Mouse (Mus musculus): ENCODE results near the gene Gm48552. TPM values are rescaled to one million over a fixed set of nuclear protein-coding genes. Genes with fewer than 3 reads are reported as not detected.

Gm48552 gene
- polyA plus RNA-seq, 1 experiment from 2014 or later = 1.5 TPM

DNA sequence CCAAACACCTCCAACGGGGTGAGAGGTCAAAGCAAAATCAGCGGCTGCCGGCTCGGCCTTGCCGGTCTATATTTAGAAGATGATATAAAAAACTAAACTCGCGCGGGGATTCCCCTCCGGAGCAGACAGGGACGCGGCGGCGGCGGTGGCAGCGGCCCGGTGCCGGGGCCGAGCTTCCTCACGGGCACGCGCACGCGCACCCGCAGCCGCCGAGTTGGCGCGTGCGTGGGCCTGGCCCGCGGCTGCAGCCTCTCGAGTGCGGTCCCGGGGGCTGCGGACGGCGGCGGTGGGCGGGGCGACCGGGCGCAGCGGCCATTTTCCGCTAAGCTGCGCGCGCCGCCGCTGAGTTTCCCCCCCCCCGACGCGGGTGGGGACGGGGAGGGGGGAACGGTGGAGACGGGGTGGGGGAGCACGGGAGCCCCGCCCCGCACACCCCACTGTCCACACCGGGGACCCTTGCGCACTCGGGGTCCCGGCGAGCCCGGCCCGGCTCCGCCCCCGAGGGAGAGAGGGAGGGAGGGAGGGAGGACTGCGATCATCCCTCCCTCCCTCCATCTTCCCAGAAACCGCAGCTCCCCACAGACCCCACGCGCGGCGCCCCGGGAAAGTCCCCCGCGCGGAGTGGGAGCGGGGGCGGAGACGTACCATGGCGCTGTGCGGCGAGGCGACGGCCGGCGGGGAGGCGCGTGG is 41.5 kb downstream of the Gm48552 start:
- Histone ChIP-seq H3K27me3 (ENCODE audit: low read depth, poor library complexity, severe bottlenecking) (peaks cover 85% of the 10 kb centered on the region), H3K4me1 (peaks cover 65% of the 10 kb centered on the region), H3K36me3 (no peaks in the 10 kb centered on the region)

DNA sequence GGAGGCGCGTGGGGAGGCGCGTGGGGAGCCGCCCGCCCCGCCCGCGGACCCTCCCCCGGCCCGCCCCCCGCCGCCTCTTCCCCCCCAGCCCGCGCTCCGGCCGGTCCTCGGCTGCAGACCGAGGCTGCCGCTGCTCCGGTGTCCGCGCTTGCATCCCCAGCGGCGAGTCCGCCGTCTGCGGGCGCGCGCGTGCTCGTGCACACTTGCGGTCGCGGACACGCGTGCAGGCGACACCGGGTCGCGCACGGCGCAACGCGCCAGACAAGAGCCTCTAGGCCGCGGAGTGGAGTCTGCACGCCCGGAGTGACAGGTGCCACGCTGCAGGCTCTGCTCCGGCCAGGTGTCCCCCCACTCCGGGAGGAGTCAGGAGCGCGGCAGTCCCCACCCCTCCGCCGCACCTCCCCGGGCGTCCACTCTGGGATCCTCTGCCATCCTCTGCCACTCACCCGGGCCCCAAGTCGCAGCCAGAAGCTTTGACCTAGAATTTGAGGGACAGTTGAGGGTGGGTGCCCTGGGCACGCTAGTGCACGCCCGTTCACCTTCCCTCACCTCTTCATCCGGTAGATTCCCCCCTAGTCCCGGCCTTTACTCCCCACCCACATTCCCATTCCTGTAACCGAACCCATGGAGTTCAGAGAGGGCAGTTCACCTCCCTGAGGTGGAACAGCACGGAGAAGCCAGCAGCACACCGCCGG is 42.2 kb downstream of the Gm48552 start:
- WGBS = 3% methylated on average over 64 of the region's 70 CpGs
- DNase-seq (ENCODE audit: low spot score) = peak; percentile 59
- H3K9me3 ChIP-seq (replicated peaks) = no peaks in the 10 kb centered on the region
- H3K4me1 ChIP-seq = peaks cover 58% of the 10 kb centered on the region
- H3K36me3 ChIP-seq = no peaks in the 10 kb centered on the region
- H3K27me3 ChIP-seq (ENCODE audit: low read depth, poor library complexity, severe bottlenecking) = peaks cover 84% of the 10 kb centered on the region
- peak overlapping the region; percentile 85 for H3K4me3 ChIP-seq
- H3K27ac ChIP-seq = peak overlapping the region; percentile 93

More for the DNA sequence above, 41.5 kb downstream of the Gm48552 start:
- H3K9me3 ChIP-seq (replicated peaks) = no peaks in the 10 kb centered on the region
- H3K4me3 ChIP-seq = peak overlapping the region; percentile 85
- peak overlapping the region; percentile 93 for H3K27ac ChIP-seq
- DNase-seq (ENCODE audit: low spot score) = peak; percentile 85
- under 1% methylated on average over 66 of the region's 89 CpGs for WGBS

DNA sequence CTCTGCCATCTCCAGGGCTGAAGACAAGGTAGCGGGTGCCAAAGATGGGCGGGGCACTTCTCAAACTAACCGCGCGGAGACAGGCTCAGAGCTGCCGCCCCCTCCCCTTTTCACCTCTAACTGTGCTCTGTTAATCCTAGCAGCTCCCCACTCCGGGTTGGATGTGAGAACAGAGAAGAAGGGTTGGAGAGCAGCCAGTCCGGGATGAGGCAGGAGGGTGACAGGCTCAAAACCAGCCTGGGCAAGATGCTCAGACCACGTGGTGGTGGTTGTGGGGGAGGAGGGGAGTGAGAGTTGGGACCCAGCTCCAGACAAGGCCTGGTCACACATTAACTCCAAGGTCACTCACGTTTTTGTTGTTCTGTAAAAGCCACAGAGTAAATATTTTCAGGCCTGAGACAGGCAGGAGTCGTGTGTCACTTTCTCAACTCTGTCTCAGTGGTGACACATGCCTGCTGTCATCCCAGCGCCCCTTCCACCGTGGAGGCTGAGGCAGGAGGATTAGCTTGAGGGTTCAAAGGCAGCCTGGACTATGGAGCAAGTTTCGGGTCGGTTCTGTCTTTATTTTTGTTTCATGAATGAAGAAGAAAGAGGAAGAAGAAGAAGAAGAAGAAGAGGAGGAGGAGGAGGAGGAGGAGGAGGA is 42.8 kb downstream of the Gm48552 start:
- DNase-seq (ENCODE audit: low spot score) = no peak
- Histone ChIP-seq H3K4me1 (peaks cover 52% of the 10 kb centered on the region), H3K27me3 (ENCODE audit: low read depth, poor library complexity, severe bottlenecking) (peaks cover 78% of the 10 kb centered on the region), H3K9me3 (replicated peaks) (no peaks in the 10 kb centered on the region), H3K4me3 (peak overlapping the region; percentile 85), H3K27ac (peak overlapping the region; percentile 93; the same call in 1 of the 2 replicates), H3K36me3 (no peaks in the 10 kb centered on the region)
- 15% methylated on average over 15 of the region's 15 CpGs for WGBS

DNA sequence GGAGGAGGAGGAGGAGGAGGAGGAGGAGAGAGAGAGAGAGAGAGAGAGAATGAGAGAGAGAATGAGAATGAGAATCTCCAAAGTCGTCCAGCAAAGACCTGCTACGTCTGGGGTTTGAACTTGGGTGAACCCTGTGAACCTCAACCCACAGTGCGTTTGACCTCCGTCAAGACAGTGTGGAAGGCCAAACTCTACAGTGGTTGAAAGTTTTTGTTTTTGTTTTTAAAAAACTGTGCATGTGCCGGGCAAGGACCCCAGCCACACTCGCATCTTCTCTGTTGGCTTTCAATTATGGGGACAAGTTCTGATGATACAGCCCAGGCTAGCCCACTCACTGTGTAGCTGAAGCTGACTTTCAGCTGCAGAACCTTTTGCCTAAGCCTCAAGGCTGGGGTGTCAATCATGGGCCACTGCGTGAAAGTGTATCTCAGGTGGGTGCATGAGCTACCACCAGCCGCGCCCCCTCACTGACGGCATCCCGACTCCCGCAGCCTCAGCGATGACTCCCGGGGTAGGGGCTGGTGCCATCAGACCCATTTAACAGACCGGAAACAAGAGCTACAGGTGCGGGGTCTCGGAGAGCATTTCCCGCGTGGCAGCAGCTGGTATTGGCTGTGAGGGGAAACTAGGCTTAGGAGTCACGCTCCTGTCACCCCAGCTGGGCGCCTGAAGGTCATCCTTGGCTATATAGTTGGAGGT is 43.5 kb downstream of the Gm48552 start:
- WGBS = 66% methylated on average over 21 of the region's 21 CpGs
- Histone ChIP-seq H3K36me3 (no peaks in the 10 kb centered on the region), H3K4me1 (peaks cover 45% of the 10 kb centered on the region), H3K27ac (no peak overlapping the region), H3K4me3 (peak overlapping the region; percentile 29), H3K9me3 (replicated peaks) (no peaks in the 10 kb centered on the region), H3K27me3 (ENCODE audit: low read depth, poor library complexity, severe bottlenecking) (peaks cover 71% of the 10 kb centered on the region)
- DNase-seq (ENCODE audit: low spot score) = peak; percentile 45

DNA sequence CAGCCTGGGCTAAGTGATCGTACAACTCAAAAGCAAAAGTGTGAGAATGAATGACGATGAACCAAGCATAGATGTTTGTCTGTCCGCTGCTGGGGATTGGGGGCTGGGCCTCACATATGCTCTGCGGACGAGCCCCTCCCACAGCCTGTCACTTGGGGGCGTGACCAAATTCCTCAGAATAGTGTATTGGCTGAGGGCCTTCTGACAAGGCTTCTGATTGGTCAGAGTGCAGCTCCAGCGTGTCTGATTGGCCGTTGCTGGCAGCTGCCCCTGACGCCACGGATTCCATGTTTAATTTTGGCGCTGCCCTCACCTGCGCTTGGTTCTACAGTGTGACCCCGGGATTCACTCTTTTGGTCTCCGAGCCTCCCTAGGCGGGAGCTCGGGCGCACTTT is 44.1 kb downstream of the Gm48552 start:
- DNase-seq (ENCODE audit: low spot score) = peak; percentile 79
- H3K27ac ChIP-seq = peak overlapping the region; percentile 42; the same call in 1 of the 2 replicates
- H3K36me3 ChIP-seq = no peaks in the 10 kb centered on the region
- peaks cover 66% of the 10 kb centered on the region for H3K27me3 ChIP-seq (ENCODE audit: low read depth, poor library complexity, severe bottlenecking)
- H3K9me3 ChIP-seq (replicated peaks) = no peaks in the 10 kb centered on the region
- 5% methylated on average over 17 of the region's 17 CpGs for WGBS
- H3K4me1 ChIP-seq = peaks cover 44% of the 10 kb centered on the region
- peak overlapping the region; percentile 29 for H3K4me3 ChIP-seq

DNA sequence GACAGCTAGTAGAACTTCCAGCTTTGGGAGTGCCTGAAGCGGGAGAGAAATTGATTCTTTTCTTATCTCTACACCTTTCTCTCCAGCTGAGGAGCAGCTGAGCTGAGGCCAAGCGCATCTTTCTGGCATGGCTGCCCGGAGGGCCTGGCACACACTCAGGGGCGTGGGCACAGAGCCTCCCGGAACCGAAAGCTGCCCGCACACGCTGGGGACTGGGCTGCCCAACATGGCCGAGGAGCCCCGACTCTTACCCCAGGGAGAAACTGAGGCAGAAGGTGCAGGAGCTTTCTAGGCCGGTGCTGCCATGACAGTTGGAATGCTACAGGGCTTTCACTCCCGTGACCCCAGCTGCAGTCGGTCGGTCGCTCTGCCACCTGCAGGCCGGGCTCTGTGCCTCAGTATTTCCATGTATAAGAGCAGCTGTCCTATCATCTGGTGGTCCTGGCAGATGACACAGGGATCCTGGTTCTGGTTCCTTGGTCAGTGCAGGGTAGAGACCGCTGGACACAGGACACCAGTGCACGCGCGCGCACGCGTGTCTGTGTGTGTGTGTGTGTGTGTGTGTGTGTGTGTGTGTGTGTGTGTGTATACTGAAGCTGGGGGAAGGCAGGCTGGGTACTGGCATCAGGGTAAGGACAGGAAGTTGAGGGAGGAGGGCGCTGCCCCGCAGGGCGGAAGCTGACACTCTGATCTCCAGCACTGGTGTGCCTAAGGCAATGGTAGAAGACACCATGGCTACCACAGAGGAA is 44.9 kb downstream of the Gm48552 start:
- Histone ChIP-seq H3K4me3 (no peak overlapping the region), H3K27me3 (ENCODE audit: low read depth, poor library complexity, severe bottlenecking) (peaks cover 57% of the 10 kb centered on the region)

DNA sequence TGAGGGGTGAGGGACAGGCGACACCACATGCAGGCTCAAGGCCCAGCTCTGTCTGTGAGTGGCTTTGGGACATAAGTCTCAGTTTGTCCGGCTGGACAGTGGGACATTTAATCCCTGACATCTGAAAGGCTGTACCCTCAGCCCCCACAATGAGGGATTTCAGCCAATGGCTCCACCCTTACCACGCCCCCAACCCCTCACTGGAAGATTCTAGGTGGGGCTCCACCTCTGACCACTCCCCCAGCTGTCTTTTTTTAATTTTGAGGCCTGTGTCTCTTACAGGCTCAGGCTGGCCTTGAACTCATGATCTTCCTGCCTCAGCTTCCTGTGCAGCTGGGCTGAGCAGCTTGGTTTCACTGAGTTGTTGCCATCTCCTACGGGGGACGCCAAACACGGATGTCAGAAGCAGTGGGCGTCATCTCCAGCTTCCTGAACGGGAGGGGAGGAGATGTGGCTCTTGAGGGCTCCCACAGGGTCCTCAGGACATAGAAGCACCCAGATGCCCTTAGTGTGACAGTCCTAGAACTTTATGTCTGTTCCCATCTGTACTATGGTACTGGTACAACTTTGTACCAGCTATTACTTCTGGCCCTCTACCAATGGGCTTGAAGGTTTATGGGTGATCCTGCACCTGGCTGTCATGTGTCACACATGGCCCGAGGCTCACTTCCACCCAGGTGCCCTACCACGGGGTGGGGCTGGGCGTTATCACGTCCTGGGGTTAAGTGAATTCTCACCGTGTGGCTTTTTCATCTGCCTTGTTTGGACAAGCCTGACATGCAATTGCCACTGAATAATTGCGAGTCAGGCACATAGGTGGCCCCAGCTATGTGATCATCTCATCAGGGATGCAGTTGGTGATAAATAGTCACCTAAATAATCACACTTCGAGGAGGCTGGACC is 45.8 kb downstream of the Gm48552 start:
- Histone ChIP-seq H3K27ac (no peak overlapping the region), H3K36me3 (no peaks in the 10 kb centered on the region)
- WGBS = 62% methylated on average over 15 of the region's 15 CpGs

More for the DNA sequence above, 44.9 kb downstream of the Gm48552 start:
- Histone ChIP-seq H3K27ac (no peak overlapping the region; the same call in 1 of the 2 replicates), H3K36me3 (no peaks in the 10 kb centered on the region), H3K9me3 (replicated peaks) (no peaks in the 10 kb centered on the region; the same call in 1 of the 2 replicates), H3K4me1 (peaks cover 44% of the 10 kb centered on the region)
- 81% methylated on average over 26 of the region's 26 CpGs for WGBS
- DNase-seq (ENCODE audit: low spot score) = peak; percentile 31

DNA sequence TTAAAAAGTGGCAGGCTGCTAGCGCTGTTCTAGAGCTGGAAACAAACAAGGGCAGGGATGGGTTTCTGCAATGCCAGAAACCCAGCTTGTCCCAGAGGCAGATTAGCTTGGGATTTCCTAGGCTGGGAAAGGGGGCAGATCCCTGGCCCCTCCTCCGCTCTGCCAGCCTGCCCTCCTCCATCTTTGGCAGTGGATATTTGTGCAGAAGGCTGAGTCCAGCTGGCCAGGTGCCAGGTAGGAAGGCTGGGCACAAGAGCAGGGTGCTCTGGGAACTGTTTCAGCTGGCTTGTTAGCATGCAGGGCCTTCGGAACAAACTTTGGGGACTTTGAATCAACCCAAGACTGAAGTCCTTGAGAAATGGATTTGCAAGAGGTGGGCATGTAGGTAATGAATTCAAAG is 46.6 kb downstream of the Gm48552 start:
- no peaks in the 10 kb centered on the region; the same call in 1 of the 2 replicates for H3K9me3 ChIP-seq (replicated peaks)
- H3K27ac ChIP-seq = no peak overlapping the region
- no peak overlapping the region for H3K4me3 ChIP-seq
- H3K27me3 ChIP-seq (ENCODE audit: low read depth, poor library complexity, severe bottlenecking) = peaks cover 50% of the 10 kb centered on the region
- peaks cover 32% of the 10 kb centered on the region for H3K4me1 ChIP-seq
- 76% methylated on average over 3 of the region's 3 CpGs for WGBS
- peak; percentile 28 for DNase-seq (ENCODE audit: low spot score)
- H3K36me3 ChIP-seq = no peaks in the 10 kb centered on the region

More for the DNA sequence above, 45.8 kb downstream of the Gm48552 start:
- Histone ChIP-seq H3K27me3 (ENCODE audit: low read depth, poor library complexity, severe bottlenecking) (peaks cover 50% of the 10 kb centered on the region), H3K4me3 (no peak overlapping the region), H3K4me1 (peaks cover 37% of the 10 kb centered on the region), H3K9me3 (replicated peaks) (no peaks in the 10 kb centered on the region; the same call in 1 of the 2 replicates)
- DNase-seq (ENCODE audit: low spot score) = no peak

Small RNA genes lying within 50 kb of the gene (microRNA-seq; reads per million reads assigned to microRNA genes)
- gene Mir1191b (1.2 reads per million), gene Mir6913 (1.5 reads per million)

Other genes starting within 250 kb of the Gm48552 start
- 73.6 and 73.9 TPM in 2 replicates for gene Pias4, start 221.1 kb upstream of the Gm48552 start, polyA plus RNA-seq (2016; fragmentation: Nextera tagmentation; extraction: Ambion mirVana)
- 575 and 611 TPM in 2 replicates for gene Eef2, start 212.4 kb upstream of the Gm48552 start, polyA plus RNA-seq (2016; fragmentation: Nextera tagmentation; extraction: Ambion mirVana)
- gene Dapk3, start 206.0 kb upstream of the Gm48552 start, polyA plus RNA-seq (2016; fragmentation: Nextera tagmentation; extraction: Ambion mirVana) = 46.5 and 52.0 TPM in 2 replicates
- gene 4930442H23Rik, start 205.2 kb upstream of the Gm48552 start, polyA plus RNA-seq (2016; fragmentation: Nextera tagmentation; extraction: Ambion mirVana) = not detected in 2 replicates
- not detected in 2 replicates for gene Nmrk2, start 187.0 kb upstream of the Gm48552 start, polyA plus RNA-seq (2016; fragmentation: Nextera tagmentation; extraction: Ambion mirVana)
- gene Atcay, start 158.2 kb upstream of the Gm48552 start, polyA plus RNA-seq (2016; fragmentation: Nextera tagmentation; extraction: Ambion mirVana) = 0.06 TPM in 1 of 2 replicates, not detected in the other
- gene Zfr2, start 155.8 kb upstream of the Gm48552 start, polyA plus RNA-seq (2016; fragmentation: Nextera tagmentation; extraction: Ambion mirVana) = 2.0 and 5.0 TPM in 2 replicates
- gene Matk, start 136.1 kb upstream of the Gm48552 start, polyA plus RNA-seq (2016; fragmentation: Nextera tagmentation; extraction: Ambion mirVana) = 2.1 and 3.0 TPM in 2 replicates
- 234 and 258 TPM in 2 replicates for gene Mrpl54, start 122.1 kb upstream of the Gm48552 start, polyA plus RNA-seq (2016; fragmentation: Nextera tagmentation; extraction: Ambion mirVana)
- 56.5 and 57.6 TPM in 2 replicates for gene Apba3, start 122.0 kb upstream of the Gm48552 start, polyA plus RNA-seq (2016; fragmentation: Nextera tagmentation; extraction: Ambion mirVana)
- 4.7 and 5.1 TPM in 2 replicates for gene Tjp3, start 97.4 kb upstream of the Gm48552 start, polyA plus RNA-seq (2016; fragmentation: Nextera tagmentation; extraction: Ambion mirVana)
- 67.0 and 71.3 TPM in 2 replicates for gene Pip5k1c, start 96.0 kb upstream of the Gm48552 start, polyA plus RNA-seq (2016; fragmentation: Nextera tagmentation; extraction: Ambion mirVana)
- gene Cactin, start 67.9 kb upstream of the Gm48552 start, polyA plus RNA-seq (2016; fragmentation: Nextera tagmentation; extraction: Ambion mirVana) = 62.5 and 67.7 TPM in 2 replicates
- 3.2 and 3.6 TPM in 2 replicates for gene Tbxa2r, start 60.3 kb upstream of the Gm48552 start, polyA plus RNA-seq (2016; fragmentation: Nextera tagmentation; extraction: Ambion mirVana)
- gene Gipc3, start 45.7 kb upstream of the Gm48552 start, polyA plus RNA-seq (2016; fragmentation: Nextera tagmentation; extraction: Ambion mirVana) = 0.09 TPM in 1 of 2 replicates, not detected in the other
- 99.6 and 114 TPM in 2 replicates for gene Hmg20b, start 38.5 kb upstream of the Gm48552 start, polyA plus RNA-seq (2016; fragmentation: Nextera tagmentation; extraction: Ambion mirVana)
- 7.6 and 8.8 TPM in 2 replicates for gene Mfsd12, start 31.5 kb upstream of the Gm48552 start, polyA plus RNA-seq (2016; fragmentation: Nextera tagmentation; extraction: Ambion mirVana)
- gene 4930404N11Rik, start 23.2 kb upstream of the Gm48552 start, polyA plus RNA-seq (2016; fragmentation: Nextera tagmentation; extraction: Ambion mirVana) = 0.24 and 0.38 TPM in 2 replicates
- gene Fzr1, start 10.5 kb upstream of the Gm48552 start, polyA plus RNA-seq (2016; fragmentation: Nextera tagmentation; extraction: Ambion mirVana) = 134 and 148 TPM in 2 replicates
- 101 and 115 TPM in 2 replicates for gene Dohh, start 4.6 kb upstream of the Gm48552 start, polyA plus RNA-seq (2016; fragmentation: Nextera tagmentation; extraction: Ambion mirVana)
- 3.8 and 4.2 TPM in 2 replicates for gene Gm48551, start 4.5 kb upstream of the Gm48552 start, polyA plus RNA-seq (2016; fragmentation: Nextera tagmentation; extraction: Ambion mirVana)
- gene Smim24, start 4.0 kb downstream of the Gm48552 start, polyA plus RNA-seq (2016; fragmentation: Nextera tagmentation; extraction: Ambion mirVana) = 1.9 and 2.9 TPM in 2 replicates
- 9.3 and 19.8 TPM in 2 replicates for gene Nfic, start 66.6 kb downstream of the Gm48552 start, polyA plus RNA-seq (2016; fragmentation: Nextera tagmentation; extraction: Ambion mirVana)
- gene Celf5, start 93.7 kb downstream of the Gm48552 start, polyA plus RNA-seq (2016; fragmentation: Nextera tagmentation; extraction: Ambion mirVana) = 0.24 and 0.48 TPM in 2 replicates
- 100 and 102 TPM in 2 replicates for gene Ncln, start 107.4 kb downstream of the Gm48552 start, polyA plus RNA-seq (2016; fragmentation: Nextera tagmentation; extraction: Ambion mirVana)
- gene S1pr4, start 111.1 kb downstream of the Gm48552 start, polyA plus RNA-seq (2016; fragmentation: Nextera tagmentation; extraction: Ambion mirVana) = 0.34 and 0.39 TPM in 2 replicates
- gene Gna15, start 135.2 kb downstream of the Gm48552 start, polyA plus RNA-seq (2016; fragmentation: Nextera tagmentation; extraction: Ambion mirVana) = 0.80 and 2.0 TPM in 2 replicates
- 88.5 and 91.5 TPM in 2 replicates for gene Gna11, start 156.2 kb downstream of the Gm48552 start, polyA plus RNA-seq (2016; fragmentation: Nextera tagmentation; extraction: Ambion mirVana)
- gene Aes, start 170.5 kb downstream of the Gm48552 start, polyA plus RNA-seq (2016; fragmentation: Nextera tagmentation; extraction: Ambion mirVana) = 337 and 432 TPM in 2 replicates
- 17.1 and 28.2 TPM in 2 replicates for gene Tle2, start 185.6 kb downstream of the Gm48552 start, polyA plus RNA-seq (2016; fragmentation: Nextera tagmentation; extraction: Ambion mirVana)
- gene Tle6, start 212.1 kb downstream of the Gm48552 start, polyA plus RNA-seq (2016; fragmentation: Nextera tagmentation; extraction: Ambion mirVana) = 12.6 and 15.5 TPM in 2 replicates
- 1.4 TPM in 2 replicates for gene BC025920, start 217.3 kb downstream of the Gm48552 start, polyA plus RNA-seq (2016; fragmentation: Nextera tagmentation; extraction: Ambion mirVana)
- gene Sirt6, start 238.8 kb downstream of the Gm48552 start, polyA plus RNA-seq (2016; fragmentation: Nextera tagmentation; extraction: Ambion mirVana) = 53.3 and 58.5 TPM in 2 replicates
- gene Ankrd24, start 239.5 kb downstream of the Gm48552 start, polyA plus RNA-seq (2016; fragmentation: Nextera tagmentation; extraction: Ambion mirVana) = 8.0 and 8.6 TPM in 2 replicates

Data from limb, embryonic 10.5 days (tissue).